8 mouse cellular contexts compared by ENCODE assay signal in the genomic region with DNA sequence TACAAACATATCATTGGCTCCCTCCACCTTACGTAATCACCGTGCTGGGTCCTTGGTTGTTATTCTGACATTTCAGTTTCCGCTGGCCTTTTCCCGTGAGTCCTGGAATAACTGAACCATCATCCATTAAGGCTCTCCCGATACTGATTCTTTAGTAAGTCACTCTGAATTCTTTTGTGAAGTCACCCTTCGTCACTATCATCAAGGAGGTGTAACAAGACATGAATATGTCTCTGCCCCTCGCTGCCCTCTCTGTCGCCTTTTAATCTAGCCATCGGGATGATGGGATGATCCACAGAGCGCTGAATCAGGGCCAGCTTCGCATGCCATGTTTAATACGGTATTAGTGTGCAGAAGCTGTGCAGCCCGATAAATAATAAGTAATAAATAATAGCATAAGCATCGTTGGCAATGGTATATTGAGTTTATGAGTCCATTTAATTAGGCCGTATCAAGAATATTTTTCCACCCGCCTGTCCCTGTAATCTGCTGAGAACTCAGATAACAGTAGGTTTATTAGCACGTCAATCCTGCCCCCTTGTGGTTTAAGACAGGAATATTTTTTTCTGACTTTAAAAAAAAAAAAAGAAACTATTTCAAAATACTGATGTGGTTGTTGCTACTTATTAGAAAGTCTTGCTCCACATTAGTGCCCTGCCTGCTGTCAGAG. TPM values are rescaled to one million over a fixed set of nuclear protein-coding genes. Genes with fewer than 3 reads are reported as not detected.
A peak's percentile ranks its signal among the peaks of the same experiment; 100 is the strongest.
DNase-seq lines count a peak whose midpoint lies in the region; ATAC-seq and TF ChIP-seq lines count a peak whose summit lies in the region.

No protein-coding gene starts in this region.

- 0 out of 2 replicates have a peak, but pooled peaks cover 5% of the 10 kb centered on the region for H3K27me3 ChIP-seq in forebrain, embryonic 12.5 days
- no peaks in the 10 kb centered on the region for H3K27me3 ChIP-seq in hindbrain, postnatal 0 days (ENCODE audit: insufficient read depth, low read length)
- H3K27me3 ChIP-seq in limb, embryonic 10.5 days (ENCODE audit: low read depth, poor library complexity, severe bottlenecking), result no peaks in the 10 kb centered on the region; the same call in 1 of the 2 replicates
- no peaks in the 10 kb centered on the region for H3K27me3 ChIP-seq in myocyte (ENCODE audit: control insufficient read depth, insufficient read depth, insufficient read length)

- H3K4me1 ChIP-seq in forebrain, embryonic 12.5 days, result peaks cover 11% of the 10 kb centered on the region; the same call in 1 of the 2 replicates
- no peaks in the 10 kb centered on the region for H3K4me1 ChIP-seq in hindbrain, postnatal 0 days (ENCODE audit: insufficient read depth, low read length)
- H3K4me1 ChIP-seq in limb, embryonic 10.5 days, result peaks cover 21% of the 10 kb centered on the region

- peak; percentile 72 for TF ChIP-seq CTCF in hindbrain, postnatal 0 days (IDR thresholded peaks at IDR 0.05; ENCODE audit: low read depth)

- H3K9me3 ChIP-seq in forebrain, embryonic 12.5 days, result no peaks in the 10 kb centered on the region
- no peaks in the 10 kb centered on the region for H3K9me3 ChIP-seq in hindbrain, postnatal 0 days (ENCODE audit: low read length)
- no peaks in the 10 kb centered on the region for H3K9me3 ChIP-seq in limb, embryonic 10.5 days (replicated peaks)

- H3K4me3 ChIP-seq in forebrain, embryonic 12.5 days (replicated peaks), result peak overlapping the region; percentile 35
- peak overlapping the region; percentile 26 for H3K4me3 ChIP-seq in hindbrain, postnatal 0 days (ENCODE audit: low read length)
- H3K4me3 ChIP-seq in limb, embryonic 10.5 days, result peak overlapping the region; percentile 40; the same call in 1 of the 2 replicates
- H3K4me3 ChIP-seq in myocyte, result no peak overlapping the region

- peak overlapping the region; percentile 39; the same call in 1 of the 2 replicates for H3K9ac ChIP-seq in forebrain, embryonic 12.5 days
- H3K9ac ChIP-seq in hindbrain, postnatal 0 days (replicated peaks; ENCODE audit: low read length), result peak overlapping the region; percentile 43

- peak; percentile 27 to 67 for DNase-seq in heart, adult 18-20 months
- DNase-seq in heart, adult 11 months, result no peak
- peak; percentile 50 for DNase-seq in c-Kit-positive CD71-positive TER-119-negative erythroid progenitor cells, embryonic 14.5 days (ENCODE audit: low read depth)
- DNase-seq in hindbrain, postnatal 0 days (ENCODE audit: low spot score), result peak; percentile 86
- no peak for DNase-seq in limb, embryonic 10.5 days (ENCODE audit: low spot score)
- DNase-seq in spleen, adult 18-20 months, result no peak

- peak; percentile 45; the same call in 1 of the 2 replicates for ATAC-seq in forebrain, embryonic 12.5 days (ENCODE audit: low FRiP score)
- peak; percentile 48 for ATAC-seq in hindbrain, postnatal 0 days

- H3ac ChIP-seq in myocyte (ENCODE audit: control insufficient read depth, insufficient read length), result no peak overlapping the region

- no peaks in the 10 kb centered on the region for H3K36me3 ChIP-seq in forebrain, embryonic 12.5 days (replicated peaks)
- H3K36me3 ChIP-seq in hindbrain, postnatal 0 days (ENCODE audit: insufficient read depth, low read length), result no peaks in the 10 kb centered on the region
- peaks cover 21% of the 10 kb centered on the region for H3K36me3 ChIP-seq in limb, embryonic 10.5 days
- H3K36me3 ChIP-seq in myocyte (ENCODE audit: control insufficient read depth, insufficient read depth), result no peaks in the 10 kb centered on the region

- WGBS in forebrain, embryonic 12.5 days, result 30% methylated on average over 17 of the region's 17 CpGs
- WGBS in hindbrain, postnatal 0 days, result 22% methylated on average over 17 of the region's 17 CpGs
- WGBS in limb, embryonic 10.5 days, result 32% methylated on average over 17 of the region's 17 CpGs

- no peak for TF ChIP-seq POLR2A in myocyte (IDR thresholded peaks at IDR 0.05; ENCODE audit: insufficient read length, low read depth)

- H3K79me2 ChIP-seq in myocyte (ENCODE audit: control insufficient read depth, insufficient read depth), result no peaks in the 10 kb centered on the region

- peak overlapping the region; percentile 59 for H3K4me2 ChIP-seq in forebrain, embryonic 12.5 days
- peak overlapping the region; percentile 69 for H3K4me2 ChIP-seq in hindbrain, postnatal 0 days (ENCODE audit: low read depth, low read length)
- H3K4me2 ChIP-seq in myocyte (ENCODE audit: low read depth), result peak overlapping the region; percentile 30

- H3K27ac ChIP-seq in forebrain, embryonic 12.5 days, result no peak overlapping the region
- H3K27ac ChIP-seq in hindbrain, postnatal 0 days, result peak overlapping the region; percentile 83; the same call in 1 of the 2 replicates
- H3K27ac ChIP-seq in limb, embryonic 10.5 days, result no peak overlapping the region

TF ChIP-seq in myocyte, 11 proteins besides CTCF, POLR2A, EP300 and RAD21:
- TF ChIP-seq MYOG (IDR thresholded peaks at IDR 0.05; ENCODE audit: control insufficient read depth in 1 of 3, insufficient read depth in 1 of 3, insufficient read length in 2 of 3, low read depth in 2 of 3) (no peak), MAX (IDR thresholded peaks at IDR 0.05; ENCODE audit: low read depth) (no peak), USF1 (IDR thresholded peaks at IDR 0.05; ENCODE audit: low read depth) (no peak), REST (IDR thresholded peaks at IDR 0.05; ENCODE audit: insufficient read depth, insufficient read length) (no peak), TCF3 (IDR thresholded peaks at IDR 0.05; ENCODE audit: insufficient read length, low read depth) (no peak), POLR2AphosphoS2 (IDR thresholded peaks at IDR 0.05; ENCODE audit: insufficient read length, low read depth) (no peak)

RNA-seq across cellular contexts. Expression of a gene that starts 33.8 kb away (rescaled TPM):
- total RNA-seq in heart, adult 18-20 months (2021), result 10 to 100 TPM; 51.1 to 53.6 TPM
- 76.5 and 86.4 TPM in 2 replicates for polyA plus RNA-seq in forebrain, embryonic 12.5 days (2016; fragmentation: Nextera tagmentation; extraction: Ambion mirVana)
- total RNA-seq in hindbrain, postnatal 0 days (2014; rRNA removed), result 28.9 and 47.8 TPM in 2 replicates
- 24.6 and 26.7 TPM in 2 replicates for polyA plus RNA-seq in hindbrain, postnatal 0 days (2015; fragmentation: Nextera tagmentation; extraction: Ambion mirVana)
- polyA plus RNA-seq in limb, embryonic 10.5 days (2016; fragmentation: Nextera tagmentation; extraction: Ambion mirVana), result 56.3 and 62.4 TPM in 2 replicates
- polyA plus RNA-seq in myocyte (2012; fragmentation: generic; extraction: Trizol), result 23.2 TPM

RNA-seq across cellular contexts. Expression of a gene that starts 47.5 kb away (rescaled TPM):
- total RNA-seq in heart, adult 18-20 months (2021), result 1 to 10 TPM; 2.9 to 3.5 TPM
- polyA plus RNA-seq in forebrain, embryonic 12.5 days (2016; fragmentation: Nextera tagmentation; extraction: Ambion mirVana), result 5.2 and 6.5 TPM in 2 replicates
- 0.75 and 2.4 TPM in 2 replicates for total RNA-seq in hindbrain, postnatal 0 days (2014; rRNA removed)
- polyA plus RNA-seq in hindbrain, postnatal 0 days (2015; fragmentation: Nextera tagmentation; extraction: Ambion mirVana), result 2.3 and 3.1 TPM in 2 replicates
- 22.5 and 31.5 TPM in 2 replicates for polyA plus RNA-seq in limb, embryonic 10.5 days (2016; fragmentation: Nextera tagmentation; extraction: Ambion mirVana)
- 0.07 TPM for polyA plus RNA-seq in myocyte (2012; fragmentation: generic; extraction: Trizol)

Comparison
In these comparisons a context has a peak if more than half of its experiments do, and no peak if none do; other contexts are left out.
1. DNase-seq: peak in heart, adult 18-20 months (2 of 2), c-Kit-positive CD71-positive TER-119-negative erythroid progenitor cells, embryonic 14.5 days (single experiment) and hindbrain, postnatal 0 days (single experiment); none in heart, adult 11 months (single experiment), limb, embryonic 10.5 days (single experiment) and spleen, adult 18-20 months (0 of 2).
2. Peak in every context shown above with its lines, with median percentiles within 50 percentile points of each other: H3K4me2 ChIP-seq.